Mouse (Mus musculus): ENCODE results near the gene Vmn2r66.

DNA sequence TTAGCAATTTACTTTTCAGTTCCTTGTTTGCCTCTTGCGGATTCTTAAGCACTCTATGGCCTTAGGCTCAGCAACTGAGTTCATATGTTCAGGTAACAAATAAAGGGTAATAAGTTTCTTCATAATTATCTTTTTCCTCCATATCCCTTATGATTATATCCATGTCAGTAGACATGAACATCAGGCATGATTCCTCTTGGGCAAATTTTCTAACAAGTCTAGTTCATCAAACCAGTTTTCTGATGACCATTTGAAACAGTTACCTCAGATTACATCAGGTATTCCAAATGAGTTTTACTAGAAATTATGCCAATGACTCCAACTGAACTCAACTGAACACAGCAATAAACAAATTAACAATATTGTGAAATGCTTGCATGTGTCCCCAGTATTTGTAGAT lies at the start of gene Vmn2r66:
- TF ChIP-seq POLR2A (IDR thresholded peaks at IDR 0.05; ENCODE audit: insufficient read depth, low read length) (no peak), CTCF (IDR thresholded peaks at IDR 0.05; ENCODE audit: low read depth, low read length) (no peak)
